Mouse (Mus musculus) stomach, embryonic 15.5 days (tissue): Measurements from ENCODE around the gene Lctl. TPM values are rescaled to one million over a fixed set of nuclear protein-coding genes. Genes with fewer than 3 reads are reported as not detected.

Experiments used
- ATAC-seq: fragments of 200-750 bp; cut with Nextera tagmentation; 2 replicates; pipeline ENCODE4 v1.8.0; 2017; ENCODE audit warnings: low read depth, moderate number of reproducible peaks, moderate TSS enrichment; ENCODE audit not compliant: insufficient read depth, low FRiP score
- H3K27ac ChIP-seq: fragments of 300-500 bp; sonication (generic); 2 replicates; pipeline ENCODE4 v1.5.1; 2015; ENCODE audit warnings: mild to moderate bottlenecking, inconsistent platforms
- H3K27me3 ChIP-seq: fragments of 300-500 bp; sonication (generic); replicated peaks from 2 replicates; pipeline ENCODE4 v1.6.1; 2015; ENCODE audit warnings: inconsistent platforms
- H3K36me3 ChIP-seq: fragments of 300-500 bp; sonication (generic); 2 replicates; pipeline ENCODE4 v1.6.1; 2015; ENCODE audit warnings: inconsistent platforms
- H3K4me1 ChIP-seq: fragments of 300-500 bp; sonication (generic); 2 replicates; pipeline ENCODE4 v1.6.1; 2015; ENCODE audit warnings: inconsistent platforms
- H3K4me2 ChIP-seq: fragments of 300-500 bp; sonication (generic); 2 replicates; pipeline ENCODE4 v1.6.1; 2015; ENCODE audit warnings: mild to moderate bottlenecking, inconsistent platforms
- H3K4me3 ChIP-seq: fragments of 300-500 bp; sonication (generic); replicated peaks from 2 replicates; pipeline ENCODE4 v1.5.1; 2015; ENCODE audit warnings: inconsistent platforms
- H3K9ac ChIP-seq: fragments of 300-500 bp; sonication (generic); 2 replicates; pipeline ENCODE4 v1.6.1; 2015; ENCODE audit warnings: inconsistent platforms
- H3K9me3 ChIP-seq: fragments of 300-500 bp; sonication (generic); 2 replicates; pipeline ENCODE4 v1.6.1; 2016; ENCODE audit warnings: inconsistent platforms
- WGBS: fragments of 180-500 bp; shearing (Covaris S2); methylation state at CpG from one replicate; pipeline ENCODE4 v1.1.7; 2015; 5-methylcytosine and 5-hydroxymethylcytosine counted together
- polyA plus RNA-seq: library from polyadenylated mRNA; unstranded; fragments of >200 nt; fragmentation: Nextera tagmentation; extraction: Ambion mirVana; gene quantifications from 2 replicates; pipeline ENCODE4 v1.2.1, GENCODE M21; 2015

The Lctl gene
- polyA plus RNA-seq, 1 experiment from 2014 or later: not detected

DNA sequence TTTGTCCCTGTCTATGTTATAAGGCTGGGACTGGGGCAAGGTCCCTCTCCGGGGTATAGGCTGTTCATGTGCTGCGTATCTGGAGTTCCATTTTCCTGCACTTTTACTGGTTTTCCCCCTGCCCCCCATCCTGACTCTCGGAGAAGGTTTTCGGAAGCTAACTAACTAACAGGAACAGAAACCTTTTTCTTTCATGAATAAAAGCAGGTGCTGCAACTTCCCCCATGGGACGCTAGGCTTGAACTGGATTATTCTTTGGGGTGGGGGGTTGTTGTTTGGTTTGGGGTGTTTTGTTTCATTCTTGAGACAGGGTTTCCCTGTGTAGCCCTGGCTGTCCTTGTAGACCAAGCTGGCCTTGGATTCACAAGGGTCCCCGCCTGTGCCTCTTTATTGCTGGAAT is 30.4 kb upstream of the Lctl start:
- Histone ChIP-seq H3K27ac (peak overlapping the region; percentile 3; the same call in 1 of the 2 replicates), H3K4me3 (no peak overlapping the region), H3K4me2 (no peak overlapping the region), H3K9me3 (no peaks in the 10 kb centered on the region), H3K27me3 (no peaks in the 10 kb centered on the region), H3K36me3 (no peaks in the 10 kb centered on the region), H3K9ac (no peak overlapping the region), H3K4me1 (peaks cover 37% of the 10 kb centered on the region)
- WGBS: 79% methylated on average over 6 of the region's 6 CpGs
- ATAC-seq: no peak

DNA sequence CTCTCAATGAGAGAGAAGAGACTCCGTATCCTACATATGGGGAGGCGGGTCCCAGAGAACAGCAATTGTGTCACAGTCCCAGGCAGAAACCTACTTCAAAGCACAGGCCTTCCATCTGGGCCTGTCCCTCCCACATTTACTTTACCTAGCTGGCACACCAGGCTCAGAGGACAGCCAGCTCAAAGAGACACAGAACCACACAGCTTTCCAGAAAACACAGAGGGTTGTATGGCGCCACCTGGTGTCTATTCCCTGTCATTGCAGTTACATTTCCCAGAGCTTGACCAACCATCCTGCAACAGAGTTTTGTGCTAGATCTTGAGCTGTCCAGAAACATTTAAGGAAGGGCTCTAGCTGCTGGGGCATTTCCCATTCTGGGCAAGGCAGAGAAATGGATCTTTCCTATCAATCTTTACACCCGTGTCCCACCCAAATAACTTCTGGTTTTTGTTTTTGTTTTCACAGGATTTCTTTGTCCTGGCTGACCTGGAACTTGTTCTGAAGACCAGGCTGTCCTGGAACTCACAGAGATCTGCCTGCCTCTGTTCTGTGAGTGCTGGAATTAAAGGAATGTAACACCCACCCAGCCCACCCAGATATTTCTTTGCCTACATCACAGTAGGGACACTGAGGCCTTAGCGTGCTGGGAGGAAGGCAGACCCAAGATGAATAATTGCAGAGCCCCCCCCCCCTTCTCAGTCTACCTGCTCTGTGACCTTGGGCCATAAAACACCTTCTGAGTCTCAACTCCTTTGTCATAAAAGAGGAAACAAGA is 29.3 kb upstream of the Lctl start:
- WGBS: 42% methylated on average over 5 of the region's 5 CpGs
- Histone ChIP-seq H3K4me3 (no peak overlapping the region), H3K4me2 (no peak overlapping the region), H3K27me3 (no peaks in the 10 kb centered on the region), H3K36me3 (no peaks in the 10 kb centered on the region), H3K27ac (no peak overlapping the region), H3K9ac (no peak overlapping the region), H3K9me3 (no peaks in the 10 kb centered on the region), H3K4me1 (peaks cover 37% of the 10 kb centered on the region)
- ATAC-seq: peak; percentile 37; the same call in 1 of the 2 replicates

DNA sequence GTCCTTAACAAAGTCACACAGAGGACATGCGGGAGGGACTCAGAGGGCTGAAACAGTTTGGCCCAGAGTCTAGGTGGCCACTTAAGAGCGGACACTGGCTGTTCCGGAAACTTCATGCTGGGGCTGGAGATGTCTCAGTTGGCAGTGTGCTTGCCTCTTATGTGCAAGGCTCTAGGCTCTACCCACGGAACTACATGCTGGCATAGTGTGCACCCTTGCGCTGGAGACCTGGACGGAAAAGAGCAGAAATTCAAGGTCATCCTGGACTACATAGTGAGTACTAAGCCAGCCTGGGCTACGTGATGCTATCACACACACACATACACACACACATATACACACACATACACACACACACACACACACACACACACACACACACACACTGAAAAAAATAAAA is 28.6 kb upstream of the Lctl start:
- H3K9ac ChIP-seq: no peak overlapping the region
- H3K36me3 ChIP-seq: no peaks in the 10 kb centered on the region
- 0 out of 2 replicates have a peak overlapping the region, but pooled peaks have one; percentile 63 for H3K27ac ChIP-seq

DNA sequence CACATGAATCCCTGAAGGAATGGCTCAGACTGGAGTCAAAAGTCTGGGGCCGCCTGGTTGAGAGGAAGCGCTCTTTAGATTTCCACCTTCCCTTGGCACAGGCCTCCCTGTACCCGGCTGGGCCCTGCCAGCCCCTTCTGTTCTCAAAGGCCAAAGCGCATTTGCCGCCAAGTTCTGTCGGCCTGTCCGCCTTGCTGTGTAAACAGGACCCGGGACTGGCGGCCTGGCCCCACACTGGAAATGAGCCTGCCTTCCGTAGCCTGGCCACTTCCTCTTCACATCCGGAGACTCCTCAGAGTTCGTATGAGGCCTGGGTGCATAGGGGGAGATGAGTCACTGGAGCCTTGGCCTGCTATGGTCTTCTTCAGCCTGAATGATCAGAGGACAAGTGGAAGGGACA is 27.9 kb upstream of the Lctl start:
- Histone ChIP-seq H3K36me3 (no peaks in the 10 kb centered on the region), H3K9me3 (no peaks in the 10 kb centered on the region), H3K4me2 (no peak overlapping the region), H3K27me3 (no peaks in the 10 kb centered on the region), H3K9ac (no peak overlapping the region), H3K4me1 (peaks cover 35% of the 10 kb centered on the region), H3K4me3 (no peak overlapping the region), H3K27ac (peak overlapping the region; percentile 63)
- WGBS: 36% methylated on average over 12 of the region's 12 CpGs
- ATAC-seq: no peak

More for the DNA sequence above, 28.6 kb upstream of the Lctl start:
- no peak overlapping the region for H3K4me3 ChIP-seq
- 89% methylated on average over 7 of the region's 7 CpGs for WGBS
- H3K27me3 ChIP-seq: no peaks in the 10 kb centered on the region
- ATAC-seq: no peak
- H3K9me3 ChIP-seq: no peaks in the 10 kb centered on the region
- H3K4me1 ChIP-seq: peaks cover 37% of the 10 kb centered on the region
- no peak overlapping the region for H3K4me2 ChIP-seq

DNA sequence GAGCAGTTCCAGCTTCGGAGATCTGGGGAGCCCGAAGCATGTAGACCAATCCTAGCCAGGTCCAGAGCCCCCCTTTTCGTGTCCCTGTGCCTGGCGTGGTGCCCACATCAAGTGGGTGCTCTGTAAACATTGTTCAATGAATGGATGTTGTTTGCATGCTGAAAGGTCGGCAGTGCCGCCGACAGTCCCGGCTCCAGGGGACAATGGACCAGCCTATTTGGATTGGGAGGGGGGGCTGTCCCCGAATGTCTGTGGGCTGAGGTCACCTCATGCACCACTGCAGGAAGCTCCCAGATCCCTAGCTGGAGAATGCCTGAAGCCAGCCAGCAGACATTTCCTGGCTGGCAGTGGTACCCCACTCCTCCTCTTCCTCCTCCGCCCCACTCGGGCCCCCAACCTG is 22.9 kb upstream of the Lctl start:
- H3K27ac ChIP-seq: peak overlapping the region; percentile 48
- H3K36me3 ChIP-seq: no peaks in the 10 kb centered on the region
- H3K4me3 ChIP-seq: no peak overlapping the region
- H3K9me3 ChIP-seq: no peaks in the 10 kb centered on the region
- H3K27me3 ChIP-seq: no peaks in the 10 kb centered on the region
- WGBS: 48% methylated on average over 11 of the region's 11 CpGs
- no peak overlapping the region for H3K9ac ChIP-seq
- ATAC-seq: peak; percentile 55
- peaks cover 16% of the 10 kb centered on the region for H3K4me1 ChIP-seq
- no peak overlapping the region for H3K4me2 ChIP-seq

DNA sequence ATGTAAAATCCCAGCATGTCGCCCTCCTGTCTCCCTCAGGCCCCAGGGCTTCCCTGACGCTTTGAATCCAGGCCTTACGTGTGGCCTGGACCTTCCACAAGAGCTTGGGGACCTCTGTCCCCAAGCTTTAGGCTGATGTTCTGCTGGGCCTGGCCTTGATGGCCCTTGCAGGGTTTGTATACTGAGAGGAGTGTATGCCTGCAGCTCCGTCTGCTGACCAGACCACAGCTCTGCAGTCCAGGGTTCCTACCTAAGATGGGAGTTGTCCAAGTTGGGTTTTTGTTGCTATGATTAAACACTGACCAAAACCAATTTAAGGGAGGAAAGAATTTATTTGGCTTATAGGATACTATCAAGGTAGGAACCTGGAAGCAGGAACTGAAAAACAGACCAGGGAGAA is 18.7 kb upstream of the Lctl start:
- WGBS: 84% methylated on average over 4 of the region's 4 CpGs
- no peaks in the 10 kb centered on the region for H3K27me3 ChIP-seq
- no peak overlapping the region for H3K27ac ChIP-seq
- no peak overlapping the region for H3K4me3 ChIP-seq
- H3K4me1 ChIP-seq: peaks cover 14% of the 10 kb centered on the region
- no peak overlapping the region for H3K9ac ChIP-seq
- H3K36me3 ChIP-seq: no peaks in the 10 kb centered on the region
- no peaks in the 10 kb centered on the region for H3K9me3 ChIP-seq
- no peak overlapping the region for H3K4me2 ChIP-seq
- ATAC-seq: no peak

DNA sequence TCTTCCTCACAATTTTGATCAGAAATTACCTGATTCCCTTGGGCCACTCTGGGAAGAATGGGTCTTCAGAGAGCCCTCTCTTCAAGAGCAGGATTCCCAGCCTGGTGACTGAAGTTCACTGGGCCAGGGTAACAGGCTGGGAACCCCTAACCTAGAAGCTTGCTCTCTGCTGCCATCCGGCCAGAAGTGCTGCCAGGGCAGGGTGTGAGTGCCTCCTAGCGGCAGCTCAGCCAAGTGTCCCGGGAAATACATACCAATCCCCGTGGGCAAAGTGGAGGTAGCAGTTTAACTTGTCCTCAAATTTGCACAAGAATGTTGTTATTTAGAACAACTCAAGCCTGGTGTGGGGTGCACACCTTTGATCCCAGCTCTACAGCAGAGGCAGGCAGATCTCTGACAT is 16.5 kb upstream of the Lctl start:
- Histone ChIP-seq H3K4me3 (no peak overlapping the region), H3K4me2 (no peak overlapping the region), H3K9ac (no peak overlapping the region), H3K4me1 (no peaks in the 10 kb centered on the region), H3K27me3 (no peaks in the 10 kb centered on the region), H3K9me3 (no peaks in the 10 kb centered on the region), H3K36me3 (no peaks in the 10 kb centered on the region), H3K27ac (no peak overlapping the region)
- no peak for ATAC-seq
- WGBS: 5% methylated on average over 4 of the region's 4 CpGs

DNA sequence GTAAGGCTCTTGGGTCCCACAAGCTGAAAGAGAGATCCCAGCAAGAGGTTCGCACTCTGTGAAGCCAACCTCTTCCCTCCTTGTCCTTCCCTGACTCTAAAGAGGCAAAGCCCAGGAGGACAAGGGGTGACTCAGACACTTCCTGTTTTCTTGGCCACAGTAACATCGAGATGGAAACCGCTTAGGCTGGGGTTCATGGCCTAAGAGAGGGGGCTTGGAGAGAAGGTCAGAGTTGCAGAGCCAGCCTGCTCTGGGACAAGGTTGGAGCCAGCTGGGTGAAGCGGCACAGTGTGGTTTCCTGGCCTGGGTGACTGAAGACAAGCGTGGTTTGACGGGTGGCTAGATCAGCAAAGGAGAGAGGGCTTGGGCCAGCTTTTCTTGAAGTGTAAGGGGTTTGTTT is 11.6 kb upstream of the Lctl start:
- no peaks in the 10 kb centered on the region for H3K27me3 ChIP-seq
- no peak overlapping the region for H3K27ac ChIP-seq
- 71% methylated on average over 6 of the region's 6 CpGs for WGBS
- no peak overlapping the region for H3K9ac ChIP-seq
- H3K9me3 ChIP-seq: no peaks in the 10 kb centered on the region
- no peaks in the 10 kb centered on the region for H3K36me3 ChIP-seq
- H3K4me2 ChIP-seq: no peak overlapping the region
- no peak overlapping the region for H3K4me3 ChIP-seq
- no peak for ATAC-seq
- H3K4me1 ChIP-seq: no peaks in the 10 kb centered on the region

DNA sequence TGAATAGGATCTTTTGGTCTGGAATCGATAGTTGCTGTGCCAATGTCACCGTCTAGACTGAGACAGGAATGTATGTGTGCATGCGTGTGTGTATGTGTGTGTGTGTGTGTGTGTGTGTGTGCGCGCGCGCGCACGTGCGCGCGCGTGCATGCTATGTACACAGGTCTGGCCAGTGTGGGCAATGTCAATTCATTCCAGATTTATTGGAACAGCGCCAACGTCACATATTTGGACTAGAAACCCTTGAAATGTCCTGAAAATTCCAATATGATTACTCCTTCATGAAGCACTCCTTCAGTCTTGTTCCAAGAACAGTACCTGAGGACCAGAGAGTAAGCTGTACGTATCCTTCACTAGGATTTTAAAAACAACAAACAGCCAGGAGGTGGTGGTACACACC is 6.4 kb upstream of the Lctl start:
- Histone ChIP-seq H3K4me2 (no peak overlapping the region), H3K9me3 (no peaks in the 10 kb centered on the region), H3K4me1 (peaks cover 5% of the 10 kb centered on the region; the same call in 1 of the 2 replicates), H3K9ac (no peak overlapping the region), H3K27ac (no peak overlapping the region), H3K4me3 (no peak overlapping the region), H3K27me3 (no peaks in the 10 kb centered on the region), H3K36me3 (no peaks in the 10 kb centered on the region)
- no peak for ATAC-seq
- WGBS: 94% methylated on average over 16 of the region's 16 CpGs

DNA sequence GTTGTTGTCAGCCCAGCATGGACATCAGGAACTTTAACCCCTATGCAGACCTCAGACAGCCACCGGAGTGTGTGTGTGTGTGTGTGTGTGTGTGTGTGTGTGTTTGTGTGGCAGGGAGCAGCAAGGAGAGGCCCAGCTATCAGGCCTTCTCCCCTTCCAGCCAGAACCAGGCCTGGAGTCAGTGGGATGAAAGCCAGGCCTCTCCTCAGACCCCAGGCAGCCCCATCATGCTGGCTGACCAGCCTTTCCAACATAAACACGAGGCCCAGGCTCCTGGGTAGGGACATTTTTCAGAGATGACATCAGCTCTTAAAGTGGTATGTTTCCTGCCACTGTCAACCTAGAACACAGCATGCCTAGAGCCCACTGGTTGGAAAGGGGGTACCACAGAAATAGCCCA is 2.3 kb upstream of the Lctl start:
- Histone ChIP-seq H3K4me1 (peaks cover 5% of the 10 kb centered on the region; the same call in 1 of the 2 replicates), H3K4me3 (no peak overlapping the region), H3K36me3 (no peaks in the 10 kb centered on the region), H3K27ac (no peak overlapping the region), H3K4me2 (no peak overlapping the region), H3K27me3 (no peaks in the 10 kb centered on the region), H3K9me3 (no peaks in the 10 kb centered on the region), H3K9ac (no peak overlapping the region)
- ATAC-seq: no peak; the same call in 1 of the 2 replicates
- 13% methylated on average over 2 of the region's 2 CpGs for WGBS

DNA sequence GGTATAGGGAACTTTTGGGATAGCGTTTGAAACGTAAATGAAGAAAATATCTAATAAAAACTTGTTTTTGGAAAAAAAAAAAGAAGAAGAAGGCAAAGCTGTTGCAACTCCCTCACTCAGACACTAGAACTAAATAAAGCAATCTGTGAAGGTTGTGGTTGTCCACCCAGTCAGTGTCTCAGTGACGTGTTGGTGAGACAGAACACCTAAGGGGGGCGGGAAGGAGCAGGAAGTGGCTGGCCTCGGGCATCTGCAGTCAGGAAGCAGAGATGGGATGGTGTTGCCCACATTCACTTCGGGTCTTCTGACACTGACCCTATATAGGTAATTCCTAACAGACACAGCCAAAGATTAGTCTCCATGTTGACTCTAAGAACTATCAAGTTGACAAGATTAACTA is 1.2 kb upstream of the Lctl start:
- Histone ChIP-seq H3K9ac (no peak overlapping the region), H3K27me3 (no peaks in the 10 kb centered on the region), H3K36me3 (no peaks in the 10 kb centered on the region), H3K4me3 (no peak overlapping the region), H3K9me3 (no peaks in the 10 kb centered on the region), H3K4me2 (no peak overlapping the region), H3K4me1 (peaks cover 5% of the 10 kb centered on the region; the same call in 1 of the 2 replicates), H3K27ac (no peak overlapping the region)
- WGBS: 76% methylated on average over 6 of the region's 6 CpGs
- no peak for ATAC-seq

DNA sequence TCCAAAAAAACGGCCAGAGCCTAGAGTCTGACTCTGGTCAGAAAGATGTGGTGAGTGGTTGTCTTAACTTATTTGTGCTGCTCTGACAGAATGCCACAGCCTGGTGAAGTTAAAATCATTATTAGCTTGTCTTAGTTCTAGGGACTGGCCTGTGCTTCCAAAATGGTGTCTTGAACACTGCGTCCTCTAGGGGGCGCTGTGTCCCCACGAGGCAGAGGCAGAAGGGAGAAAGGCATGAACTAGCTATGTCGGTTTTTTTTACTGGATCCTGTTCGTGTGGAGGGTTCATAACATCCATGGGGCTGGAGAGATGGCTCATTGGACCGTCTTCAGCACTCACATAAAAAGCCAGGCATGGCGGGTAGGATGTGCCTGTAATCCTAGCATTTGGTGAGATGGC is 3.0 kb downstream of the Lctl start:
- Histone ChIP-seq H3K27me3 (no peaks in the 10 kb centered on the region), H3K9ac (no peak overlapping the region), H3K36me3 (no peaks in the 10 kb centered on the region), H3K9me3 (no peaks in the 10 kb centered on the region), H3K4me3 (no peak overlapping the region), H3K4me1 (no peaks in the 10 kb centered on the region), H3K4me2 (no peak overlapping the region), H3K27ac (no peak overlapping the region)
- ATAC-seq: no peak
- WGBS: 31% methylated on average over 8 of the region's 8 CpGs
